Mouse (Mus musculus) bone marrow, adult 2 months (tissue): ENCODE results near the gene Fam76b.

Experiments
- CTCF ChIP-seq: fragments of 200-500 bp; IDR thresholded peaks from 2 replicates; pipeline ENCODE4 v1.5.1; 2011; ENCODE audit warnings: low read length, control low read depth; ENCODE audit not compliant: control insufficient read depth, insufficient read depth
- POLR2A ChIP-seq: fragments of 200-500 bp; IDR thresholded peaks from 2 replicates; pipeline ENCODE4 v1.6.1; 2011; ENCODE audit warnings: low read depth, mild to moderate bottlenecking, control low read depth, low read length, borderline replicate concordance; ENCODE audit not compliant: control insufficient read depth

GRCm38 (mm10) chr9:13882478-13882877, 55.0 kb downstream of the Fam76b start:
- TF ChIP-seq CTCF: no peak
- no peak for TF ChIP-seq POLR2A
